Mouse (Mus musculus) megakaryocyte, embryonic 14.5 days (primary cell): ENCODE measurements around the gene Lrrc23. TPM values are rescaled to one million over a fixed set of nuclear protein-coding genes. Genes with fewer than 3 reads are reported as not detected.

Source experiments
- H3K27me3 ChIP-seq: replicated peaks from 2 replicates; pipeline ENCODE3; 2012; ENCODE audit warnings: inconsistent platforms
- H3K36me3 ChIP-seq: replicated peaks from 2 replicates; pipeline ENCODE3; 2012; ENCODE audit warnings: low read length, inconsistent platforms, mixed read lengths
- H3K4me1 ChIP-seq: 2 replicates; pipeline ENCODE4 v1.6.1; 2012; ENCODE audit warnings: inconsistent platforms
- H3K4me3 ChIP-seq: replicated peaks from 2 replicates; pipeline ENCODE3; 2012; ENCODE audit warnings: moderate library complexity, mild to moderate bottlenecking, inconsistent platforms
- H3K9me3 ChIP-seq: 2 replicates; pipeline ENCODE4 v1.6.1; 2012; ENCODE audit warnings: inconsistent platforms
- FLI1 ChIP-seq: IDR thresholded peaks from 2 replicates; pipeline ENCODE4 v1.6.1; 2012; ENCODE audit warnings: low read length, inconsistent platforms, mixed read lengths
- GATA1 ChIP-seq: IDR thresholded peaks from 3 replicates; pipeline ENCODE4 v1.6.1; 2012; ENCODE audit warnings: mixed read lengths, low read length, inconsistent platforms, borderline replicate concordance
- polyA plus RNA-seq: library from polyadenylated mRNA; stranded (reverse); fragments of >175 nt; gene quantifications from 2 replicates; pipeline ENCODE4 v1.2.3, GENCODE M21; 2012; ENCODE audit warnings: low replicate concordance; ENCODE audit not compliant: insufficient read depth

The Lrrc23 gene
- polyA plus RNA-seq, 1 experiment = not detected

GRCm38 (mm10) chr6:124732476-124733370 lies 46.8 kb downstream of the Lrrc23 start:
- Histone ChIP-seq H3K9me3 (no peaks in the 10 kb centered on the region), H3K4me3 (peak overlapping the region; percentile 90), H3K36me3 (peaks cover 35% of the 10 kb centered on the region), H3K4me1 (peaks cover 81% of the 10 kb centered on the region), H3K27me3 (no peaks in the 10 kb centered on the region)
- no peak for TF ChIP-seq GATA1
- no peak for TF ChIP-seq FLI1

GRCm38 (mm10) chr6:124731038-124731437 lies 48.5 kb downstream of the Lrrc23 start:
- H3K9me3 ChIP-seq = no peaks in the 10 kb centered on the region
- H3K4me3 ChIP-seq = peak overlapping the region; percentile 90
- H3K36me3 ChIP-seq = peaks cover 47% of the 10 kb centered on the region
- no peaks in the 10 kb centered on the region for H3K27me3 ChIP-seq
- H3K4me1 ChIP-seq = peaks cover 77% of the 10 kb centered on the region
- TF ChIP-seq FLI1 (no peak), GATA1 (no peak)

- Histone ChIP-seq H3K27me3 (no peaks in the 10 kb centered on the region), H3K4me3 (peak overlapping the region; percentile 86)
These were observed 49.4 kb downstream of the Lrrc23 start for GRCm38 (mm10) chr6:124729850-124730705.

GRCm38 (mm10) chr6:124728621-124729020 lies 50.9 kb downstream of the Lrrc23 start:
- Histone ChIP-seq H3K27me3 (no peaks in the 10 kb centered on the region), H3K4me1 (peaks cover 90% of the 10 kb centered on the region), H3K36me3 (peaks cover 70% of the 10 kb centered on the region), H3K4me3 (no peak overlapping the region), H3K9me3 (no peaks in the 10 kb centered on the region)
- TF ChIP-seq GATA1 = no peak
- TF ChIP-seq FLI1 = no peak

More at GRCm38 (mm10) chr6:124729850-124730705, 49.4 kb downstream of the Lrrc23 start:
- Histone ChIP-seq H3K4me1 (peaks cover 87% of the 10 kb centered on the region), H3K9me3 (no peaks in the 10 kb centered on the region), H3K36me3 (peaks cover 56% of the 10 kb centered on the region)
- TF ChIP-seq GATA1 = no peak
- no peak for TF ChIP-seq FLI1

DNA sequence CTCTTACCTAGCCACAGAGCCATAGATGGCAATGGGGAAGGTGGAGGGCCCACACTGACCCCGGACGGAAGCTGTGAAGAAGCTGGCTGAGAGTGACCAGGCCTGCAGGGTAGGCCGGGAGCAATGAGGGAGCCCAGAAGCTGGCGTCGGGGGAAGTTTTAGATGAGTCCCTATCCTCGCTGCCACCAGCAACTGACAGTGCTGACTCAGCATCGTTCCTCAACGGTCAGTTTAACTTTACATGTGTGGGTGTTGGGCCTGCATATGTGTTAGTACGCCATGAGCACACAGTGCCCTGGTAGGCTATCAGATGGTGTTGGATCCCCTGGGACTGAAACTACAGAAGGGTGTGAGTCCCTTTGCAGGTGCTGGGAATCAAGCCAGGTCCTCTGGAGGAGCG lies 55.1 kb downstream of the Lrrc23 start:
- H3K4me1 ChIP-seq = peaks cover 82% of the 10 kb centered on the region
- peaks cover 86% of the 10 kb centered on the region for H3K36me3 ChIP-seq
- no peak for TF ChIP-seq FLI1
- TF ChIP-seq GATA1 = no peak

GRCm38 (mm10) chr6:124723541-124723940 lies 56.0 kb downstream of the Lrrc23 start:
- H3K9me3 ChIP-seq = no peaks in the 10 kb centered on the region
- H3K27me3 ChIP-seq = no peaks in the 10 kb centered on the region
- H3K4me1 ChIP-seq = peaks cover 82% of the 10 kb centered on the region
- peaks cover 84% of the 10 kb centered on the region for H3K36me3 ChIP-seq
- no peak overlapping the region for H3K4me3 ChIP-seq
- TF ChIP-seq FLI1 = no peak
- no peak for TF ChIP-seq GATA1

More for the DNA sequence above, 55.1 kb downstream of the Lrrc23 start:
- peak overlapping the region; percentile 57 for H3K4me3 ChIP-seq
- no peaks in the 10 kb centered on the region for H3K27me3 ChIP-seq
- no peaks in the 10 kb centered on the region for H3K9me3 ChIP-seq

DNA sequence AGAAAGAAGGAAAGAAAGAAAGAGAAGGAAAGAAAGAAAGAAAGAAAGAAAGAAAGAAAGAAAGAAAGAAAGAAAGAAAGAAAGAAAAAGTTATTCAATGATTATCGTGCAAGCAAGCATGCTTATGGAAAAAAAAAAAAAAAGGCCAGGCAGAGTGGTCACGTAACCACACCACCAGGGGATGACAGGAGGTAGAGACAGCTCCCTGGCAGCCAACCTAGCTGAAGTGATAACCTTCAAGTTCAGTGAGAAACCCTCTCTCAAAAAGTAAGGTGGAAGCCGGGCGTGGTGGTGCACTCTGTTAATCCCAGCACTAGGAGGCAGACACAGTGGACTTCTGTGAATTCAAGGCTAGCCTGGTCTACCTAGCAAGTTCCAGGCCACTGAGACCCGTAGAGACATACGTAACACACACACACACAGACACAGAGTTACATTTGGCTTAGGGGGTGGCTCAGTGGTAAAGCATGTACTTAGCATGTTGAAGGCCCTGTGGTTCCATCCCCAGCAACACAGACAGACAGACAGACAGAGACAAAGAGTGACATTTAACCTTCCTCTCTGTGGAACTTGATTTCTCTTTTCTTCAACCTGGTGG lies 56.6 kb downstream of the Lrrc23 start:
- Histone ChIP-seq H3K36me3 (peaks cover 81% of the 10 kb centered on the region), H3K9me3 (no peaks in the 10 kb centered on the region), H3K4me3 (no peak overlapping the region), H3K4me1 (peaks cover 79% of the 10 kb centered on the region), H3K27me3 (no peaks in the 10 kb centered on the region)
- TF ChIP-seq FLI1 = no peak
- no peak for TF ChIP-seq GATA1

GRCm38 (mm10) chr6:124720904-124721303 lies 58.6 kb downstream of the Lrrc23 start:
- H3K36me3 ChIP-seq = peaks cover 84% of the 10 kb centered on the region
- peaks cover 82% of the 10 kb centered on the region for H3K4me1 ChIP-seq

More at GRCm38 (mm10) chr6:124720904-124721303, 58.6 kb downstream of the Lrrc23 start:
- no peaks in the 10 kb centered on the region for H3K27me3 ChIP-seq
- TF ChIP-seq FLI1 (no peak), GATA1 (no peak)
- H3K4me3 ChIP-seq = no peak overlapping the region
- H3K9me3 ChIP-seq = no peaks in the 10 kb centered on the region

Other genes with a start within 250 kb of the Lrrc23 start
- 0.04 TPM in 1 of 2 replicates, not detected in the other for gene C1s1, start 237.4 kb downstream of the Lrrc23 start, polyA plus RNA-seq
- not detected in 2 replicates for gene C1rb, start 209.4 kb downstream of the Lrrc23 start, polyA plus RNA-seq
- not detected in 2 replicates for gene C1s2, start 143.6 kb downstream of the Lrrc23 start, polyA plus RNA-seq
- 119 and 190 TPM in 2 replicates for gene Lpcat3, start 116.7 kb downstream of the Lrrc23 start, polyA plus RNA-seq
- gene Emg1, start 67.5 kb downstream of the Lrrc23 start, polyA plus RNA-seq = 46.3 and 153 TPM in 2 replicates
- 72.8 and 150 TPM in 2 replicates for gene Phb2, start 67.4 kb downstream of the Lrrc23 start, polyA plus RNA-seq
- gene Ptpn6, start 41.0 kb downstream of the Lrrc23 start, polyA plus RNA-seq = 19.9 and 20.1 TPM in 2 replicates
- 11.7 and 65.2 TPM in 2 replicates for gene Grcc10, start 38.4 kb downstream of the Lrrc23 start, polyA plus RNA-seq
- 43.0 TPM in 1 of 2 replicates, not detected in the other for gene Gm45234, start 23.7 kb downstream of the Lrrc23 start, polyA plus RNA-seq
- 38.5 and 97.6 TPM in 2 replicates for gene Atn1, start 23.2 kb downstream of the Lrrc23 start, polyA plus RNA-seq
- gene Eno2, start 10.1 kb downstream of the Lrrc23 start, polyA plus RNA-seq = 5.8 and 6.2 TPM in 2 replicates
- gene Spsb2, start 28.9 kb upstream of the Lrrc23 start, polyA plus RNA-seq = 42.5 and 52.2 TPM in 2 replicates
- gene Tpi1, start 34.6 kb upstream of the Lrrc23 start, polyA plus RNA-seq = 74.5 and 552 TPM in 2 replicates
- 35.1 and 61.7 TPM in 2 replicates for gene Usp5, start 49.8 kb upstream of the Lrrc23 start, polyA plus RNA-seq
- 27.2 and 32.4 TPM in 2 replicates for gene Cdca3, start 49.8 kb upstream of the Lrrc23 start, polyA plus RNA-seq
- not detected in 2 replicates for gene Gnb3, start 60.5 kb upstream of the Lrrc23 start, polyA plus RNA-seq
- 5.5 TPM in 1 of 2 replicates, not detected in the other for gene P3h3, start 78.0 kb upstream of the Lrrc23 start, polyA plus RNA-seq
- 0.82 and 7.7 TPM in 2 replicates for gene Gpr162, start 84.3 kb upstream of the Lrrc23 start, polyA plus RNA-seq
- gene Cd4, start 108.5 kb upstream of the Lrrc23 start, polyA plus RNA-seq = 0.35 TPM in 1 of 2 replicates, not detected in the other
- gene Lag3, start 132.0 kb upstream of the Lrrc23 start, polyA plus RNA-seq = 0.62 TPM in 1 of 2 replicates, not detected in the other
- 330 and 450 TPM in 2 replicates for gene Ptms, start 140.4 kb upstream of the Lrrc23 start, polyA plus RNA-seq
- 183 and 362 TPM in 2 replicates for gene Mlf2, start 151.7 kb upstream of the Lrrc23 start, polyA plus RNA-seq
- 46.8 and 55.7 TPM in 2 replicates for gene Cops7a, start 185.8 kb upstream of the Lrrc23 start, polyA plus RNA-seq
- 2.5 and 7.7 TPM in 2 replicates for gene Pianp, start 217.0 kb upstream of the Lrrc23 start, polyA plus RNA-seq
- gene Zfp384, start 229.4 kb upstream of the Lrrc23 start, polyA plus RNA-seq = 21.5 and 67.6 TPM in 2 replicates